Mouse (Mus musculus) cortical plate, adult 2 months (tissue): ENCODE results near the gene Tubd1.

Experiments
- CTCF ChIP-seq: fragments of 200-500 bp; IDR thresholded peaks from 2 replicates; pipeline ENCODE4 v1.5.1; 2011; ENCODE audit warnings: mild to moderate bottlenecking, control low read depth, low read length; ENCODE audit not compliant: insufficient read depth; ENCODE audit errors: extremely low read depth
- POLR2A ChIP-seq: fragments of 200-500 bp; IDR thresholded peaks from 2 replicates; pipeline ENCODE4 v1.6.1; 2011; ENCODE audit warnings: mild to moderate bottlenecking, low read length, control low read depth; ENCODE audit not compliant: insufficient read depth; ENCODE audit errors: extremely low read depth

GRCm38 (mm10) chr11:86593443-86593842 lies 48.7 kb downstream of the Tubd1 start:
- TF ChIP-seq CTCF (no peak), POLR2A (no peak)
